Mouse (Mus musculus) liver, adult 2 months (tissue): ENCODE data around the gene Mfng.

ENCODE experiments used
- CTCF ChIP-seq: fragments of 200-500 bp; IDR thresholded peaks from 2 replicates; pipeline ENCODE4 v1.5.1; 2011; ENCODE audit warnings: low read depth, low read length, control low read depth
- POLR2A ChIP-seq: fragments of 200-500 bp; IDR thresholded peaks from 2 replicates; pipeline ENCODE4 v1.6.1; 2011; ENCODE audit warnings: low read length, control low read depth; ENCODE audit not compliant: insufficient read depth; ENCODE audit errors: extremely low read depth

GRCm38 (mm10) chr15:78710634-78711033, 62.6 kb downstream of the Mfng start:
- TF ChIP-seq CTCF (no peak), POLR2A (no peak)
